ENCODE assay signal across 20 mouse cellular contexts in genomic region chr2:133181216-133181615, GRCm38 (mm10).
"Had no signal": no experiment of that assay in that cellular context is flagged by ENCODE, and none has a peak within 500 bp of the region (broad histone marks: within the 10 kb centered on the region; RNA-seq: fewer than 3 reads in every experiment).

No protein-coding gene starts in this region.

- H3K27me3 ChIP-seq: limb, embryonic 13.5 days; liver, embryonic 12.5 days; liver, embryonic 15.5 days; neural tube, embryonic 12.5 days; neural tube, embryonic 15.5 days had no signal

- DNase-seq: layer of hippocampus, adult 9-11 months; liver; lung, adult 2 months; lung, postnatal 14 days; lung, postnatal 4 days; midbrain, embryonic 14.5 days; thymus, adult 18-20 months; thymus, postnatal 14 days; thymus, postnatal 4 days had no signal

- H3K4me2 ChIP-seq: limb, embryonic 13.5 days; liver, embryonic 12.5 days; liver, embryonic 15.5 days; midbrain, embryonic 11.5 days; neural tube, embryonic 12.5 days; neural tube, embryonic 15.5 days had no signal

- ATAC-seq: hindbrain, postnatal 0 days; inflammation-experienced regulatory T-cells, adult 6 months; intestine, embryonic 16.5 days; liver, embryonic 12.5 days had no signal

- H3K27ac ChIP-seq: hindbrain, postnatal 0 days; layer of hippocampus, adult 2 months; limb, embryonic 10.5 days; limb, embryonic 13.5 days; liver, embryonic 12.5 days; liver, embryonic 15.5 days; neural tube, embryonic 12.5 days; neural tube, embryonic 15.5 days had no signal

- H3K9ac ChIP-seq: limb, embryonic 13.5 days; liver, embryonic 12.5 days; liver, embryonic 15.5 days; neural tube, embryonic 12.5 days; neural tube, embryonic 15.5 days had no signal

- H3K4me1 ChIP-seq: limb, embryonic 10.5 days; limb, embryonic 13.5 days; liver, embryonic 12.5 days; liver, embryonic 15.5 days; neural tube, embryonic 12.5 days; neural tube, embryonic 15.5 days had no signal

- H3K9me3 ChIP-seq: limb, embryonic 10.5 days; limb, embryonic 13.5 days; liver, embryonic 12.5 days; liver, embryonic 15.5 days; neural tube, embryonic 12.5 days; neural tube, embryonic 15.5 days had no signal

- H3K36me3 ChIP-seq: limb, embryonic 10.5 days; limb, embryonic 13.5 days; liver, embryonic 12.5 days; liver, embryonic 15.5 days; neural tube, embryonic 12.5 days; neural tube, embryonic 15.5 days had no signal

- H3K4me3 ChIP-seq: layer of hippocampus, adult 2 months; limb, embryonic 10.5 days; limb, embryonic 13.5 days; liver, embryonic 12.5 days; liver, embryonic 15.5 days; neural tube, embryonic 12.5 days; neural tube, embryonic 15.5 days had no signal
